Mouse (Mus musculus) liver, adult 2 months (tissue): ENCODE data around the gene Ranbp9.

Source experiments
- CTCF ChIP-seq: fragments of 200-500 bp; IDR thresholded peaks from 2 replicates; pipeline ENCODE4 v1.5.1; 2011; ENCODE audit warnings: low read depth, low read length, control low read depth
- POLR2A ChIP-seq: fragments of 200-500 bp; IDR thresholded peaks from 2 replicates; pipeline ENCODE4 v1.6.1; 2011; ENCODE audit warnings: low read length, control low read depth; ENCODE audit not compliant: insufficient read depth; ENCODE audit errors: extremely low read depth

GRCm38 (mm10) chr13:43428436-43428835, 52.6 kb downstream of the Ranbp9 start:
- no peak for TF ChIP-seq CTCF
- no peak for TF ChIP-seq POLR2A
